Mouse (Mus musculus) liver, embryonic 11.5 days (tissue): Measurements from ENCODE around the gene Gm49387. TPM values are rescaled to one million over a fixed set of nuclear protein-coding genes. Genes with fewer than 3 reads are reported as not detected.

Experiments
- ATAC-seq: fragments of 200-750 bp; cut with Nextera tagmentation; replicated peaks from 2 replicates; pipeline ENCODE4 v1.8.0; 2017; ENCODE audit warnings: moderate number of reproducible peaks, mild to moderate bottlenecking, moderate TSS enrichment, moderate library complexity; ENCODE audit not compliant: low FRiP score
- DNase-seq: peaks from one replicate; pipeline ENCODE4 v3.0.0-alpha.2; 2017; ENCODE audit warnings: low spot score
- H3K27ac ChIP-seq: fragments of 300-500 bp; sonication (generic); 2 replicates; pipeline ENCODE4 v1.5.1; 2014; ENCODE audit warnings: mild to moderate bottlenecking, low read depth, low read length, control low read depth
- H3K27me3 ChIP-seq: fragments of 300-500 bp; sonication (generic); replicated peaks from 2 replicates; pipeline ENCODE4 v1.6.1; 2014; ENCODE audit warnings: low read length, mixed read lengths; ENCODE audit not compliant: control insufficient read depth, insufficient read depth
- H3K36me3 ChIP-seq: fragments of 300-500 bp; sonication (generic); 2 replicates; pipeline ENCODE4 v1.6.1; 2014; ENCODE audit warnings: mild to moderate bottlenecking, low read length, moderate library complexity, mixed read lengths; ENCODE audit not compliant: control insufficient read depth, insufficient read depth
- H3K4me1 ChIP-seq: fragments of 300-500 bp; sonication (generic); replicated peaks from 2 replicates; pipeline ENCODE4 v1.6.1; 2014; ENCODE audit warnings: low read length, mixed read lengths; ENCODE audit not compliant: control insufficient read depth, insufficient read depth
- H3K4me2 ChIP-seq: fragments of 300-500 bp; sonication (generic); 2 replicates; pipeline ENCODE4 v1.6.1; 2014; ENCODE audit warnings: mild to moderate bottlenecking, control low read depth, moderate library complexity
- H3K4me3 ChIP-seq: fragments of 300-500 bp; sonication (generic); 2 replicates; pipeline ENCODE4 v1.5.1; 2014; ENCODE audit warnings: low read depth, low read length, control low read depth
- H3K9ac ChIP-seq: fragments of 300-500 bp; sonication (generic); 2 replicates; pipeline ENCODE4 v1.6.1; 2014; ENCODE audit warnings: low read depth, low read length, control low read depth
- H3K9me3 ChIP-seq: fragments of 300-500 bp; sonication (generic); 2 replicates; pipeline ENCODE4 v1.6.1; 2016; ENCODE audit warnings: low read length, inconsistent platforms, mixed read lengths; ENCODE audit not compliant: control insufficient read depth
- WGBS: fragments of 180-500 bp; shearing (Covaris S2); extraction: QIAGEN DNeasy Blood & Tissue Kit; methylation state at CpG from one replicate; pipeline ENCODE4 v1.1.7; 2014; 5-methylcytosine and 5-hydroxymethylcytosine counted together
- polyA plus RNA-seq: library from polyadenylated mRNA; unstranded; fragments of >200 nt; fragmentation: Nextera tagmentation; extraction: Ambion mirVana; gene quantifications from 2 replicates; pipeline ENCODE4 v1.2.1, GENCODE M21; 2014

Gm49387 gene
- polyA plus RNA-seq, 1 experiment from 2014 or later = 0.19 TPM

GRCm38 (mm10) chr14:31601908-31602615, 38.6 kb downstream of the Gm49387 start:
- WGBS = 89% methylated on average over 14 of the region's 14 CpGs
- Histone ChIP-seq H3K27me3 (no peaks in the 10 kb centered on the region), H3K9me3 (no peaks in the 10 kb centered on the region), H3K4me3 (no peak overlapping the region), H3K4me1 (peaks cover 5% of the 10 kb centered on the region), H3K4me2 (no peak overlapping the region), H3K36me3 (no peaks in the 10 kb centered on the region), H3K9ac (no peak overlapping the region), H3K27ac (no peak overlapping the region; the same call in 1 of the 2 replicates)
- DNase-seq = no peak
- peak; percentile 55; the same call in 1 of the 2 replicates for ATAC-seq

DNA sequence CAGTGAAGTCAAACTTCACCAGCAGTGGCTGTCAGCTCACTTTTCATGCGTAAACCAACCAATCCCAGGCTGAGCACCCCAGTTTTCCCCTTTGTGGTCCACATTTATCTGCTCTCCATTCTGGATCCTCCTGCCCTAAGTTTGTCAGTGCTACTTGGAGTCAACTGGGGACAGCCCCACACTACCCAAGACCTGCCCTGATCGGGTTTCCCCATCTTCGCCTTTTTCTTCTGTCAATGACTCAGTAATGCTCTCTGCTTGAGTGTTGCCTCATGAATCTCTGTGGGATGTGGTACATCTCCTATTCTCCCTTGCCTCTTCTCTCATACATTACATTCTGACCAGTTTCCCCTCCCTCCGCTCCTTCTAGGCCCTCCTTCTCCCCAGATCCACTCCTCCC, 43.2 kb downstream of the Gm49387 start:
- DNase-seq = no peak
- no peak overlapping the region for H3K27ac ChIP-seq

GRCm38 (mm10) chr14:31596408-31596807, 44.3 kb downstream of the Gm49387 start:
- H3K4me1 ChIP-seq = no peaks in the 10 kb centered on the region
- 58% methylated on average over 7 of the region's 7 CpGs for WGBS
- H3K4me3 ChIP-seq = no peak overlapping the region
- H3K27ac ChIP-seq = no peak overlapping the region
- no peak overlapping the region for H3K9ac ChIP-seq
- H3K4me2 ChIP-seq = no peak overlapping the region
- no peaks in the 10 kb centered on the region for H3K36me3 ChIP-seq
- H3K27me3 ChIP-seq = no peaks in the 10 kb centered on the region
- H3K9me3 ChIP-seq = no peaks in the 10 kb centered on the region
- no peak for ATAC-seq
- DNase-seq = no peak

More for the DNA sequence above, 43.2 kb downstream of the Gm49387 start:
- no peaks in the 10 kb centered on the region for H3K9me3 ChIP-seq
- H3K36me3 ChIP-seq = no peaks in the 10 kb centered on the region
- no peak for ATAC-seq
- H3K4me2 ChIP-seq = no peak overlapping the region
- no peaks in the 10 kb centered on the region for H3K27me3 ChIP-seq
- no peak overlapping the region for H3K4me3 ChIP-seq
- H3K9ac ChIP-seq = no peak overlapping the region
- peaks cover 5% of the 10 kb centered on the region for H3K4me1 ChIP-seq
- 90% methylated on average over 4 of the region's 4 CpGs for WGBS

- H3K4me2 ChIP-seq = no peak overlapping the region
- no peak overlapping the region for H3K4me3 ChIP-seq
- no peak for DNase-seq
- H3K27ac ChIP-seq = no peak overlapping the region
- no peak overlapping the region for H3K9ac ChIP-seq
- no peaks in the 10 kb centered on the region for H3K27me3 ChIP-seq
- no peaks in the 10 kb centered on the region for H3K9me3 ChIP-seq
- H3K4me1 ChIP-seq = no peaks in the 10 kb centered on the region
- no peaks in the 10 kb centered on the region for H3K36me3 ChIP-seq
- ATAC-seq = no peak
- 80% methylated on average over 3 of the region's 3 CpGs for WGBS
These were observed 46.0 kb downstream of the Gm49387 start for GRCm38 (mm10) chr14:31594693-31595092.

- H3K27ac ChIP-seq = no peak overlapping the region
- no peaks in the 10 kb centered on the region for H3K27me3 ChIP-seq
- ATAC-seq = no peak
- WGBS = 44% methylated on average over 2 of the region's 2 CpGs
- H3K36me3 ChIP-seq = no peaks in the 10 kb centered on the region
- H3K9ac ChIP-seq = no peak overlapping the region
- no peak overlapping the region for H3K4me2 ChIP-seq
- no peak overlapping the region for H3K4me3 ChIP-seq
- H3K4me1 ChIP-seq = no peaks in the 10 kb centered on the region
- DNase-seq = no peak
- no peaks in the 10 kb centered on the region for H3K9me3 ChIP-seq
These were observed 47.6 kb downstream of the Gm49387 start for GRCm38 (mm10) chr14:31593036-31593435.

DNA sequence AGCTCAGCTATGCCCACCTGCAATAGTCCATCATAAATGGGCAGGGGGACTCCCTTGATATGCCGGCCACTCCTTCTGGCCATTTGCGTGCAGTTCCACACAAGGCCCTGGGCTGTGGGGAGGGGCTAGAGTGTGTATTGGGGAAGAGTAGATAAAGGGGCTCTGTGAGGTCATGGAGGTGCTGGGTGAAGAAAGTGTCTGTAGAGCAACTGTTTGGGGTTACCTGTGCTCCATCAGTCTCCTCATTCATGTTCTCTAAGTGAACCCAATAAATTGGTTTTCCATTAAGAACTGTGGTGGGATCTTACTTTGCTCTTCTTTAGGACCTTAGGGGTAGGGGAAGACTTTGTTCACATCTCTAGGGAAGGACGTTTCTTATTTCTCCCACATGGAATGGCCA, 49.4 kb downstream of the Gm49387 start, which contains the start of gene Colq:
Gene Colq (minus strand): TSS at position 101 of the 400 bp plus-strand sequence.
- DNase-seq = no peak
- Histone ChIP-seq H3K27me3 (no peaks in the 10 kb centered on the region), H3K36me3 (no peaks in the 10 kb centered on the region), H3K4me1 (no peaks in the 10 kb centered on the region), H3K9me3 (no peaks in the 10 kb centered on the region), H3K9ac (no peak within 1 kb of the TSS), H3K4me3 (no peak within 1 kb of the TSS), H3K27ac (no peak within 1 kb of the TSS), H3K4me2 (no peak within 1 kb of the TSS)
- 77% methylated on average over 3 of the region's 3 CpGs for WGBS
- no peak for ATAC-seq

DNA sequence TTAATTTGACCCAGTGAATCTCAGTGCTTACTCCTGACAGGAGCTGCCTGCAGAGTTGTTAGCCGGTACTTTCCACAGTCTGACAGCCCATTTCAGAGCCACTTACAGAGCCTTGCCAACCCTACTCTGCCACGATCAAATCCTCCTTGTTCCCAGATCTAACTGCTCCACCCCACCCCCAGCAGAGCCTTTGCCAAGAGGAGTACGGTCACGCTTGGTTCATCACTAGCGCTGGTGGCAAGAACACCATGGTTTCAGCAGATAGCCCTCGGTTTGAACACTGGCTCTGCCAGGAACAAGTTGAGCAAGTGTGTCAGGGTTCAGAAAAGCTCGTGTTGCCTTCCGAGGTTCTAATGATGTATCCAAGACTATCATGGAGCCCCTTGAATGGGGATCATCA, 54.2 kb downstream of the Gm49387 start:
- no peak for DNase-seq
- 82% methylated on average over 8 of the region's 8 CpGs for WGBS
- no peak overlapping the region for H3K4me2 ChIP-seq
- no peaks in the 10 kb centered on the region for H3K9me3 ChIP-seq
- no peaks in the 10 kb centered on the region for H3K36me3 ChIP-seq
- ATAC-seq = no peak
- no peak overlapping the region for H3K27ac ChIP-seq
- no peak overlapping the region for H3K9ac ChIP-seq
- no peaks in the 10 kb centered on the region for H3K4me1 ChIP-seq
- no peaks in the 10 kb centered on the region for H3K27me3 ChIP-seq
- no peak overlapping the region for H3K4me3 ChIP-seq

GRCm38 (mm10) chr14:31583082-31583481, 57.6 kb downstream of the Gm49387 start:
- H3K4me2 ChIP-seq = no peak overlapping the region
- 74% methylated on average over 8 of the region's 9 CpGs for WGBS
- H3K27ac ChIP-seq = no peak overlapping the region
- ATAC-seq = no peak
- H3K9ac ChIP-seq = no peak overlapping the region
- no peaks in the 10 kb centered on the region for H3K9me3 ChIP-seq
- no peak overlapping the region for H3K4me3 ChIP-seq
- no peaks in the 10 kb centered on the region for H3K36me3 ChIP-seq
- no peak for DNase-seq
- no peaks in the 10 kb centered on the region; the same call in 1 of the 2 replicates for H3K4me1 ChIP-seq
- H3K27me3 ChIP-seq = no peaks in the 10 kb centered on the region
